Mouse (Mus musculus) B cell, adult 2 months (primary cell): ENCODE results near the gene Spag7.
A peak's percentile ranks its signal among the peaks of the same experiment; 100 is the strongest.

Experiments
- DNase-seq, 2 experiments: peaks; one replicate each; pipeline ENCODE4 v3.0.0; 2022

Gene Spag7

GRCm38 (mm10) chr11:70655571-70656455 lies 13.4 kb downstream of the Spag7 start:
- peak; percentile 64 to 68 for DNase-seq

GRCm38 (mm10) chr11:70654923-70655570 lies 14.2 kb downstream of the Spag7 start:
- DNase-seq, result peak; percentile 79

GRCm38 (mm10) chr11:70654198-70654922 lies 14.9 kb downstream of the Spag7 start, which contains the start of gene Pfn1:
Gene Pfn1, minus strand, starts transcription at chr11:70654644.
- peak; percentile 82 to 83 for DNase-seq

DNA sequence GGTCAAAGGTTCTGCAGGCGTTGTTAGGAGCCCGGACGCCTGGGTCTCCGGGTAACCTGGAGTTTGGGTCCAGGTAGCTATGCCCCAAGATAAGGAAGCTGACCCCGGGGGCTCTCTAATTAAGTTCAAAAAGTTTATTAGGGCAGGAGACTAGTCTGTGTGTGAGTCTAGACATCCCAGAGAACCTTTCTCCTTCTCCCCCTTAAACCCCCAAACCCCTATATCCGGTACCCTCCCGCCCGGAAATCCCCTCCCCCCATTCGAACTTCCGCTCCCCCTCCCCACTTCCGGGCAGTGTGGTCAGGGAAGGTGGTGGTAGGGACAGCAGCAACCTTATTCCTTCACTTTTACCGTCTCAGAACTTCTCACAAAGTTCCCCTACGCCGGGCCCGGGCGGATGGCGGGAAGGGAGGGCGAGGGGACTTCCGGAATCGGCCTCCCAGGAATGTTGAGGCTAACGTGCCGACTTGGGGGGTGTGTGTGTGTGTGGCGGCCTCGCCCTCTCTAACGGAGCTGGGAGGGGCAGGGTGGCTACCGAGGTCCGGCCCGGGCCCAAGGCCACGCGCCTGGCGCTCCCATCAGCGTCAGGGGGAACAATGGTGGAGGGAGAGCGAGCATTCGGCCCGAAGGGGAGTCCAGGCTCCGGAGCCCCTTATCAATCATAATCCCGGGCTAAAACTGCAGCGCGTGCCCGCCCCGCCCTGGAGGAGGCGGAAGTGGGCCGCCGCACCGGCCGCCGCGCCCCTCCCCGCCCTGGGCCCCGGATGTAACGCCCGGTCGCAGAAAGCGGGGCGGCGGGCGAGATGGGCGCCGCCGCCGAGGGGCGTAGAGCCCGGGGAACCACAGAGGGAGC lies 15.6 kb downstream of the Spag7 start:
- DNase-seq, result peak; percentile 72 to 75

DNA sequence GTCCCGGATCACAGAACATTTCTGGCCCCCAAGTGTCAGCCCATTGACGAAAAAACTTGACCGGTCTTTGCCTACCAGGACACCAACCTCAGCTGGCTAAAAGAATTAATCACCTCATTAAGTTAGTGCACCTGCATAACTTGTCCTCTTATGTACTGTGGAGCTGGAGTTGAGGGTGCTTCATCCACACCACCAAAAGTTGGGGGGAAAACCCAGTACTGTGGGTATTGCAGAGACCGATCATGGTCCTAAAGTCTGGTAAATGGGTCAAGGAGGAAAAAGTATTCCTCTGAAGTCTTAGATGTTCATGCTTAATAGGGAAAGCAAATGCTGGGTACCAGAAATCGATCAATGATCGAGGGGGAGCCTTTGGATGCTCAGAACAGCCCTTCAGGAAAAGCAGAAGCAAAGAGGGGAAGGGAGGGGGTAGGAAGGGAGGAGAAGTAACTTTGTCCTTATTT lies 16.3 kb downstream of the Spag7 start:
- peak in 1 of 2 experiments; percentile 61 for DNase-seq

DNA sequence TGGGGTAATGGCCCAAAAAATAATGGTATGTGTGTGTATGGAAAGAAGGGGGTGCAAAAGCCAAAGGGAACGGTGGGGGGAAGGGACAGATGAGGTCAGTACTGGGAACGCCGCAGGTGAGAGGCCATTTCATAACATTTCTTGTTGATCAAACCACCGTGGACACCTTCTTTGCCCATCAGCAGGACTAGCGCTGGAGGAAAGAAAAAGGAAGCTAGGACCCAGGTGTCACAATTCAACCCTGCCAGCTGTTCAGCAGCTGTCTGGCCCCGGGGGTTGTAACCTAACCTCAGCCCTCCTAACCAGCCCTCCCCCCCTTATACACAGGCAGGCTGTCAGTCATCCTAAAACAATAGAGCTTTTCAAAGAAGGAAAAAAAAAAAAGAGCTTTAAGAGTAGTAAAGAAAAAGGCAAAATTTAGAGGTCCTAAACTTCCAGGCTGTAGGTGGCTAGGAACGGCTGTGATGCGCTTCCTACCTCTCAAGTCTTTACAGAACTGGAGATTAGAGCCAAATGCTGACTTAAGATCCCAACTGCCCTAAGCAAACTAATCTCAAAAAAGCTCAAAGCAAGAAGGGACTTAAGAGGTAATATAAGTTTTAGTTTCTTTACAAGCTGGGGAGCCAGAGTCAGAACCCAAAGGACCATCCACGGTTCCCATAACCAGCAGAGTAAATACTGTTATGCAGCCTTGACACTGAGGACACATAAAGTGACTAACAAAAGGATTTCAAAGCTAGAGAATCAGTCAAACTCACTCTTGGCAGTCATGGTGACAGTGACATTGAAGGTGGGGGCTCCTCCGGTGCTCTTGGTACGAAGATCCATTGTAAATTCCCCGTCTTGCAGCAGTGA lies 17.0 kb downstream of the Spag7 start:
- DNase-seq, result peak; percentile 31 to 34

DNA sequence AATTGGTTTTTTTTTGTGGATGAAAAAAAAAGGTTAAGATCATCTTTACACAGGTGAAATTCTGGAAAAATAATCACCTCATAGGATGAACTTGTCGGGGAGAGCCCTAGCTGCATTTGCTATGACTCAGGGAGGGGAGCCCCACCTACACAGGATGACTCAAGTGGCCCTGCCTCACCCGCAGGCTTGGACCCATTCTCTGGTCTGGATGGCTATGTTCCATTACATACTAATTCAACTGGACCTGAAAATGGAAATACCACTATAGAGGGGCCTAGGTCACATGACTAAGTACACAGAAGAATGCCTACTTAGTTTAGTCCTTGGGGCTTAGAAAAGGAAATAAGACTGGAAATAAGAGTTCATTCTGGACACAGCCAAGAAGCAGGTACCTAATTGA lies 17.8 kb downstream of the Spag7 start:
- DNase-seq, result no peak

GRCm38 (mm10) chr11:70650322-70651175 lies 18.7 kb downstream of the Spag7 start:
- DNase-seq, result peak; percentile 69 to 71

DNA sequence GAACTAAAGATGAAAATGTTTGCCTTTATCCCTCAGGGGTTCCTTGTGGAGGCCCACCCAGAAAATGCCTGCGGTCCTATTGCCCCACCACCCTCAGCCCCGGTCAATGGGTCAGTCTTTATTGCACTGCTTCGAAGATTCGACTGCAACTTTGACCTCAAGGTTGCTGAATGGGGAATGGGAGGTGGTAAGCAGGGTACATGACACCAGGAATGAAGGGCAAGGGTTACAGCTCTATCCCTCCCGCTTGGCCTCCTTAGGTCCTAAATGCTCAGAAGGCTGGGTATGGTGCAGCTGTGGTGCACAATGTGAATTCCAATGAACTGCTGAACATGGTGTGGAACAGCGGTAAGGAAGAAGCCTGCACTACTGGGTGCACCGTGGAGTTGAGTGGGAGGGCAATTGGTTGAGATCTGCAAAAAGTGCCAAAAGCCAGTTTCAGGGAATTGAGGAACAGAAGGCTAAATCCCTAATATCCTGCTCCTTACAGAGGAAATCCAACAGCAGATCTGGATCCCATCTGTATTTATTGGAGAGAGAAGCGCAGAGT lies 20.0 kb downstream of the Spag7 start:
- DNase-seq, result no peak

GRCm38 (mm10) chr11:70648512-70648911 lies 20.7 kb downstream of the Spag7 start:
- DNase-seq, result no peak

- DNase-seq, result peak; percentile 35 to 43
Observed at GRCm38 (mm10) chr11:70647716-70648420, 21.3 kb downstream of the Spag7 start.

DNA sequence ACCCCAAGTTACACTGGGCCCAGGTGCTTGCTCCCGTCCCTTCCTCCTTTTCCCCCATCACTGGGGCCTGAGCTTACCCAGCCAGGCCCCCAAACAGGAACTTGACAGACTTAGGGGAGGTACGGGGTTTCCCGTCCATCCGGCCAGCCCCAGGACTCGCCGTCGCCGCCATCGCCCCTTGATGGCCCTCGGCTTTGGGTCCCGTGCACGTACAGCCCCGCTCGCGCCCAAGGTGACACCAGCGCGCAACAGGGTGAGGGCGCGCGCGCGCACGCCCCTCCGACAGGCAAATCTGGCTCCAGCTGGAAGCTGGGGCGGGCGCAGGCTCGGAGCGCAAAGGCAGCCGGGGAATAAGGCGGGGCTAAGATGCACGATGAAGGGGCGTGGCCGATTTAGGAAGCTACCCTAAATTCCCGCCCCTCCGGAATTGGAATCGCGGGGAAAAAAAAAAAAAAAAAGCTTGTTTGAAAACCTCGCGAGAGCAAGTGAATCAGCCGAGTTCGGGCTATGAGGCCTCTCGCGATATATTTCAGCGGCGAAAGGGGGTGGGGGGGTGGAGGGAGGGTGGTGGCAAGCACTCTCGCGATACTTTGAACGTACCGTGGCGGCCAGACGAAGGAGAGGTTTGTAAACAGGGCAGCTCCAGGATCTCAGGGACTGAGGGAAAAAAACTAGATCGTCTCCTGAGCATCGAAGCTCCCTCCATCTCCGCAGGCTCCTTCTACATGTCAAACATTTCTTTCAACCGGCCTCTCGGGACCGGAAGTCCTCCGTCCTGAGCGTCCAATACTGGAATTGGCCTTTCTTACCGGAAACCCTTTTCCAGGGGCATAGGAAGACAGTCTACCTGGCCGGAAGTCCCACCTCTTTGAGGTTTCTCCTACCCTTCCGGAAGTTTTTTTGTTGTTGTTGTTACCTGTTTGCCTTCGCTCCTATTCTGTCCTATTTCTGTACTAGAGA lies 22.2 kb downstream of the Spag7 start, which contains the start of the genes Rnf167 and Slc25a11:
Gene Rnf167 (plus strand): TSS at position 545 of the 960 bp plus-strand sequence.
Gene Slc25a11 (minus strand): TSS at position 789 of the 960 bp plus-strand sequence.
- DNase-seq, result peak; percentile 93 to 94

GRCm38 (mm10) chr11:70646259-70646555 lies 23.0 kb downstream of the Spag7 start:
- DNase-seq, result no peak

DNA sequence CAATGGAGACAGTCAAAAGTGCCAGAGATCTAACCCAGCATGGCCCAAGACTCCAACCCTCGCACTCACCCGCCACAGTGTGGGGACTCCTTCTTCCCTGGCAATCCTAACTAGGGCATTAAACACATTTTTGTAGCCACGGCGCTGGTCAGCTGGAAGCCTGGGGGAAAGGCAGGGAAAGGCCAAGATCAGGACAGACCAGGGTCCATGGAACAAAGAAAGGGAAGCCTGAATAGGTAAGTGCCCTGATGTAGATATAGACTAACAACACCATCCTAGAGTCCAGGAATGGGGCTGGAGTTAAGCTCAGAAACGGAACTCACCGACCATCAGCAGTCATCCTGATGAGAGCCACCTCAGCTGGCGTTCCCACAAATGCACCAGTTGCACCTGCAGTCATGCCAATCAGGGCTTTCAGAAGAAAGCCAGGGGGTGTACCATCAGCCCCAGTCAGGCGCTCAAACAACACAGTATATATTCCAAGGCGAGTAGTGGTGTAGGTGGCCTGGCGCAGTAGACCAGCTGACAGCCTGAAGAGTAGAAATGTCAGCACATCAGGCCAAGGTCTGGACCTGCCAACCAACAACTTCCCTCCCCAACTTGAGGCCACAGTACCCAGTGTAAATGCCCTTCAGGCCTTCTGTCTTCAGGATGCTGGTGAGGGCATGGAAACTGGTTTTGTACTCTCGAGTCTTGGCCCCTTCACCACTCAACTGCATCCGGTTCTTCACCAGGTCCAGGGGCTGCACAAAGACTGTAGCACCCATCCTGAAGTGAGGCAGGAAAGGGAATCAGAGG lies 23.6 kb downstream of the Spag7 start:
- DNase-seq, result no peak

DNA sequence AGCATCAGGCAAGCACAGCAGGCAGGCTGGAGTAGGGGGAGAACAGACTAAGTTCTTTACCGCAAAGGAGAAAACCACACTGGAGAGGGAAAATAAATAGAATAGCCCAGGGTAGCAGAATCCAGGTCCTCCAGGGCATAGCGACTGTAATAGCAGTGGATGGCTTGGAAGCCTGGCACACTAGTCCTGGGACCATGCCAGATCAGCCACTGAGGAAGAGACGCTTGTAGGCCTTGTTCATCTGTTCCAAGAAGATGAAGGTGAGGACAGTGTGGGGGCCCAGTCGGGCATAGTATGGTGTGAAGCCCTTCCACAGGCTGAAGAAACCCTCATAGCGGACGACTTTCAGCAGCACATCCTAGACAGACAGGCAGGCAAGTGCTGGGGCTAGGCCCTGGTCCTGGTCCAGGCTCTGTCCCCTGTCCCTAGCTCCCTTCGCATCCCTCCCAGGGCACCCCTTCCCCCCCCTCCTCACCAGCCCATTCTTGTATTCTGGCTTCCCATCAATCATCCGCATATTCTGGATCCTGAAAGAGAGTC lies 24.6 kb downstream of the Spag7 start:
- DNase-seq, result no peak

- no peak for DNase-seq
Observed at GRCm38 (mm10) chr11:70643051-70643450, 26.2 kb downstream of the Spag7 start.

DNA sequence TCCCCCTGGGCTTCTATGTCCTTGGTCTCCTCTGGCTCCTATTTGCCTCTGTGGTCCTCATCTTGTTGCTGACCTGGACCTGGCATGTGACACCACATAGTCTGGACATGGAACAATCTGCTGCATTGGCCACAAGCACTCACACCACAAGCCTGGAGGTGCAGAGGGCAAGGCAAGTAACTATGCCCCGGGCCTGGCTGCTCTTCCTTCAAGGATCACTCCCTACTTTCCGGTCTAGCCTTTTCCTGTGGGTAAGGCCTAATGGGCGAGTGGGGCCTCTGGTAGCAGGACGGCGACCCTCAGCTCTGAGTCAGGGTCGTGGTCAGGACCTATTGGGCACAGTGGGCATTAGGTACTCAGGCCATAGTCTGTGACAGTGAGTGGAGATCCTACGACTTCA lies 28.0 kb downstream of the Spag7 start:
- DNase-seq, result no peak
